In the genomic region with DNA sequence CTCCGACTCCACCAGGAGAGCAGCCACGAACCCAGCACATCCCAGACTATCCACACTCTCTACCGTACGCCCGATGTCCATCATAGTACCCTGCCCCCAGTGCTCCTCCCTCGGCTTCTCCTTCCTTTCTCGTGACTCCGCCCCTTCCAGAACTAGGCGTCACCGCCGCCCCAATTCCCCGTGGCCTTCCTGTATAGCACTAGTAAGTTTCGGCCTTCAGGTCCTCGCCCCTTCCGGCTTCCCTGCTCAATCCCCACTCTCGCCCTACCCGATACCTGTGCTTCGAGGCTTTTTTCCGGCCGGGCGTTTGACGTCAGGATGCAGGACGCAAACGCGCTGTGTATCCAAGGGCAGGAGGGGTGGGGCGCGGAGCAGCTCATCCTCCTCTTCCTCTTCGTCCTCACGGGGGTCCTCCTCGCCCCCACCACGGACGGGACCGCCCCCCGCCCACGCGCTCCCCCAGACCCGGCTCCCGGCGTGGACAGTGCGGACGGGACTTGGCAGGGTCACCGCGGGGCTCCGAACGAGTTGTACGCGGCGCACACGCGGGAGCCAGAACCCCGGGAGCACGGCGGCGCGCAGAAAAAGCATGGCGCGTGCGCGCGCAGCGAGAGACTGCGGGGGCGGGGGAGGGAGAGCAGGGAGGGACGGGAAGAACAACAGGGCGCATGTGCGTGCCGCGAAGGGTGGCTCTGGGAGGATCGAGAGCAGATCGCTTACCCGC, we compare ENCODE assay signal across 8 mouse cellular contexts. TPM values are rescaled to one million over a fixed set of nuclear protein-coding genes. Genes with fewer than 3 reads are reported as not detected.
DNase-seq lines count a peak whose midpoint lies in the region; ATAC-seq lines count a peak whose summit lies in the region.

A gene (minus strand): TSS at position 617 of the 724 bp plus-strand sequence.

- H3K79me2 ChIP-seq in macrophage (ENCODE audit: inconsistent target), result peaks cover 33% of the 10 kb centered on the region

- H3K9ac ChIP-seq in hindbrain, embryonic 16.5 days (ENCODE audit: low read depth, low read length), result peak within 1 kb of the TSS; percentile 85

- H3K27ac ChIP-seq in hindbrain, embryonic 16.5 days (ENCODE audit: low read depth, low read length), result peak within 1 kb of the TSS; percentile 98
- peak within 1 kb of the TSS; percentile 73 for H3K27ac ChIP-seq in macrophage

- peak; percentile 80 for ATAC-seq in hindbrain, embryonic 16.5 days

- H3K36me3 ChIP-seq in hindbrain, embryonic 16.5 days (ENCODE audit: control insufficient read depth, insufficient read depth, low read length), result peaks cover 32% of the 10 kb centered on the region
- peaks cover 39% of the 10 kb centered on the region for H3K36me3 ChIP-seq in macrophage (ENCODE audit: inconsistent target)

- peak; percentile 96 for DNase-seq in WW6 (ENCODE audit: low read depth, low spot score)
- DNase-seq in cerebellum, postnatal 4 days (ENCODE audit: low spot score in 2 of 2), result peak; percentile 80 to 91
- DNase-seq in gastrocnemius, adult 18-20 months (ENCODE audit: low spot score), result peak; percentile 96
- peak; percentile 94 to 95 for DNase-seq in left cerebral cortex, adult 18-20 months (ENCODE audit: low spot score in 2 of 2)
- DNase-seq in right cerebral cortex, adult 18-20 months, result peak; percentile 97
- peak; percentile 82 for DNase-seq in urinary bladder, postnatal 10 days (ENCODE audit: low spot score)

- H3K4me3 ChIP-seq in hindbrain, embryonic 16.5 days (ENCODE audit: low read length), result peak within 1 kb of the TSS; percentile 75
- peak within 1 kb of the TSS; percentile 66 for H3K4me3 ChIP-seq in macrophage (ENCODE audit: inconsistent target)

- peaks cover 13% of the 10 kb centered on the region for H3K4me1 ChIP-seq in hindbrain, embryonic 16.5 days (ENCODE audit: control insufficient read depth, insufficient read depth, low read depth, low read length)

- WGBS in hindbrain, embryonic 16.5 days, result under 1% methylated on average over 70 of the region's 71 CpGs
- WGBS in macrophage (ENCODE audit: missing documents), result under 1% methylated on average over 53 of the region's 71 CpGs

- H3K27me3 ChIP-seq in hindbrain, embryonic 16.5 days (replicated peaks; ENCODE audit: control insufficient read depth, insufficient read depth, low read length), result no peaks in the 10 kb centered on the region

- H3K9me3 ChIP-seq in hindbrain, embryonic 16.5 days (ENCODE audit: control insufficient read depth, low read length), result no peaks in the 10 kb centered on the region; the same call in 1 of the 2 replicates

- H3K4me2 ChIP-seq in hindbrain, embryonic 16.5 days (ENCODE audit: low read length), result peak within 1 kb of the TSS; percentile 94

RNA-seq across cellular contexts. Expression of the gene that starts here (rescaled TPM):
- total RNA-seq in gastrocnemius, adult 18-20 months (2021), result 10 to 100 TPM; 12.6 to 16.8 TPM
- polyA plus RNA-seq in hindbrain, embryonic 16.5 days (2015; fragmentation: Nextera tagmentation; extraction: Ambion mirVana), result 67.4 and 67.7 TPM in 2 replicates
- total RNA-seq in left cerebral cortex, adult 18-20 months (2021), result 10 to 100 TPM; 81.8 to 96.5 TPM
- 100 to 1,000 TPM in 20 of 26 experiments, 10 to 100 TPM in 6; 32.5 to 227 (median 116) TPM for total RNA-seq in macrophage (2018; cell fraction: chromatin; rRNA removed)
- 10 to 100 TPM in 20 of 26 experiments, 1 to 10 TPM in 6; 6.1 to 20.3 (median 11.3) TPM for total RNA-seq in macrophage (2018; cell fraction: cytosol; rRNA removed)
- total RNA-seq in macrophage (2018; cell fraction: nucleus; rRNA removed), result 100 to 1,000 TPM in 2 of 26 experiments, 10 to 100 TPM in 24; 28.9 to 136 (median 64.6) TPM
- polyA plus RNA-seq in macrophage (2018), result 5.6 to 22.4 TPM (median 15.8 TPM) in 3 replicates

Comparison
In these comparisons a context has a peak if more than half of its experiments do, and no peak if none do; other contexts are left out.
1. Peak in every context shown above with its lines: DNase-seq, ATAC-seq, H3K4me3 ChIP-seq and H3K27ac ChIP-seq.
2. RNA of the gene that starts here (total RNA-seq): 81.8 to 96.5 TPM in left cerebral cortex, adult 18-20 months; 12.6 to 16.8 TPM in gastrocnemius, adult 18-20 months; every median in the first group is over 4 times any median in the second.